Mouse (Mus musculus): ENCODE results near the gene Wdr66. TPM values are rescaled to one million over a fixed set of nuclear protein-coding genes. Genes with fewer than 3 reads are reported as not detected.

Gene Wdr66
- polyA plus RNA-seq, 1 experiment from 2014 or later, result 11.9 TPM

DNA sequence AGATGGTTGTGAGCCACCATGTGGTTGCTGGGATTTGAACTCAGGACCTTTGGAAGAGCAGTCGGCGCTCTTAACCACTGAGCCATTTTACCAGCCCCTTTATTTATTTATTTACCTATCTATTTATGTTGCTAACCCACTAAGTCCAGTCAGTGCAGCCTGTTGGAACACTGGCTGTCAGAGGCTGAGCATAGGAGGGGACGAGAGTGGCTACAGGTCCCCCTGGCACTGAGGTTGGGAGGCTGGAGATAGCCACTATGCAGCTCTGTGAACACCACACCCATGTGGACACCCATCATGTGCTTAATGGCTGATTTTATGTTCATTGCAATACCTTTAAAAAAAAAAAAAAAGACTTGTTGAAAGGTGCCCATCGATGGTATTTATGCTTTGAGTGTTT lies 27.3 kb downstream of the Wdr66 start:
- no peaks in the 10 kb centered on the region for H3K9me3 ChIP-seq (ENCODE audit: control insufficient read depth, low read length)
- no peak overlapping the region for H3K4me3 ChIP-seq (ENCODE audit: low read depth, low read length)
- DNase-seq (ENCODE audit: low spot score) (no peak), ATAC-seq (ENCODE audit: insufficient read depth, low FRiP score, low TSS enrichment) (no peak)
- no peak overlapping the region for H3K27ac ChIP-seq (ENCODE audit: low read depth, low read length)
- no peaks in the 10 kb centered on the region for H3K4me1 ChIP-seq (ENCODE audit: control insufficient read depth, insufficient read depth, low read length)
- H3K4me2 ChIP-seq (ENCODE audit: low read depth), result no peak overlapping the region
- no peak overlapping the region for H3K9ac ChIP-seq (ENCODE audit: low read length)
- H3K36me3 ChIP-seq (ENCODE audit: control insufficient read depth, insufficient read depth, low read length), result no peaks in the 10 kb centered on the region
- H3K27me3 ChIP-seq (ENCODE audit: control insufficient read depth, insufficient read depth, low read length), result no peaks in the 10 kb centered on the region
- 97% methylated on average over 4 of the region's 4 CpGs for WGBS

DNA sequence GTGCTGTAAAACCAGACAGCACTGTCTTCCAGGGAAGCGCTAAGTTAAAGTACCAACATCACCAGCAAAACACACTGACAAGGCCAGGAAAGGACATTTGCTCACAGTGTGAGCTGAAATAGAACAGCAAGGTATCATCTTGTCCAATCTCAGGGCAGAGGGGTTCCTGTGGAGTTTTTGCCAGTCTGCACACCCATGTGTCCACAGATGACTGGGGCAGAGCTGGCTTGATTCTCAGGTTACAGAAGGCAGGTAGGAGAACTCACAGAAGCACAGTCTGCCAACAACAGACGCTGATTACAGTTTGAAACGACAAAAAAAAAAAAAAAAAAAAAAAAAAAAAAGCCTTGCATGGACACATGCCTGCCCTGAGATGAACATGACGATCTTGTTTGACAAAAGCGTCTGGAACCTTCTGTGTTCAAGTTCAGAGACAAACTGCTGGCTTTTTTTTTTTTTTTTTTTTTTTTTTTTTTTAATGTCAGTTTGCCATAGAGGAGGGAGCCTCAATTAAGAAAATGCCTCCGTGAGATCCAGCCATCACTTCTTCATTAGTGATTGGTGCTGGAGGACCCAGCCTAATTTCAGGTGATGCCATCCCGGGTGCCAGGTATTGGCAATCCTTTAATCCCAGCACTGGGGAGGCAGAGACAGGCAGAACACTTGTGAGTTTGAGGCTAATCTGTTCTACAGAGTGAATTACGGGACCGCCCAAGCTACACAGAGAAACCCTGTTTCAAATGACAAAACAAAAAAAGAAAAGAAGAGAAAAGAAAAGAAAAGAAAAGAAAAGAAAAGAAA lies 29.6 kb downstream of the Wdr66 start:
- Histone ChIP-seq H3K36me3 (ENCODE audit: control insufficient read depth, insufficient read depth, low read length) (no peaks in the 10 kb centered on the region), H3K4me3 (ENCODE audit: low read depth, low read length) (no peak overlapping the region), H3K4me1 (ENCODE audit: control insufficient read depth, insufficient read depth, low read length) (no peaks in the 10 kb centered on the region), H3K27me3 (ENCODE audit: control insufficient read depth, insufficient read depth, low read length) (no peaks in the 10 kb centered on the region), H3K9me3 (ENCODE audit: control insufficient read depth, low read length) (no peaks in the 10 kb centered on the region), H3K9ac (ENCODE audit: low read length) (no peak overlapping the region), H3K4me2 (ENCODE audit: low read depth) (no peak overlapping the region), H3K27ac (ENCODE audit: low read depth, low read length) (no peak overlapping the region)
- ATAC-seq (ENCODE audit: insufficient read depth, low FRiP score, low TSS enrichment), result no peak
- DNase-seq (ENCODE audit: low spot score), result no peak
- 77% methylated on average over 9 of the region's 9 CpGs for WGBS

DNA sequence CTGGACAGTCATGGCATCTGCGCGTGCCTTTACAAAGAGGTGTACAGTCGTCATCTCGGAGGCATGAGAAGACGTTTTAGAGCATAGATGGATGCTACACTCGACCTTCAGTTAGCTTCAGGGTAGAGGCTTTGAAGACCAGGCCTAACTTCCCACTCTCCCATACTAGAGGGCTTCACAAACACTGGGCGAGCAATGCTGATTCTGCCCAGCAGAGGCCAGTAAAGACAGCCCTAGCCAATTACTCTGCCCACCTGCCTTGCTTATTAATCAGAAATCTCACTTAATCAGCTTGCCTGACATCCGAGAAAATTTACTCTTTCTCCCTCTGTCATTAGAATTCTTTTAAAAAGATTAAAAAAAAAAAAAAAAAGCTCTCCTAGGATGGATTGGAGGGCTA lies 33.3 kb downstream of the Wdr66 start:
- DNase-seq (ENCODE audit: low spot score) (no peak), ATAC-seq (ENCODE audit: insufficient read depth, low FRiP score, low TSS enrichment) (no peak)
- no peaks in the 10 kb centered on the region for H3K4me1 ChIP-seq (ENCODE audit: control insufficient read depth, insufficient read depth, low read length)
- H3K9me3 ChIP-seq (ENCODE audit: control insufficient read depth, low read length), result no peaks in the 10 kb centered on the region
- no peak overlapping the region for H3K27ac ChIP-seq (ENCODE audit: low read depth, low read length)
- no peak overlapping the region for H3K4me2 ChIP-seq (ENCODE audit: low read depth)
- H3K4me3 ChIP-seq (ENCODE audit: low read depth, low read length), result no peak overlapping the region
- H3K27me3 ChIP-seq (ENCODE audit: control insufficient read depth, insufficient read depth, low read length), result no peaks in the 10 kb centered on the region
- whole genome bisulfite sequencing, result 46% methylated on average over 8 of the region's 8 CpGs
- H3K9ac ChIP-seq (ENCODE audit: low read length), result no peak overlapping the region
- no peaks in the 10 kb centered on the region for H3K36me3 ChIP-seq (ENCODE audit: control insufficient read depth, insufficient read depth, low read length)

DNA sequence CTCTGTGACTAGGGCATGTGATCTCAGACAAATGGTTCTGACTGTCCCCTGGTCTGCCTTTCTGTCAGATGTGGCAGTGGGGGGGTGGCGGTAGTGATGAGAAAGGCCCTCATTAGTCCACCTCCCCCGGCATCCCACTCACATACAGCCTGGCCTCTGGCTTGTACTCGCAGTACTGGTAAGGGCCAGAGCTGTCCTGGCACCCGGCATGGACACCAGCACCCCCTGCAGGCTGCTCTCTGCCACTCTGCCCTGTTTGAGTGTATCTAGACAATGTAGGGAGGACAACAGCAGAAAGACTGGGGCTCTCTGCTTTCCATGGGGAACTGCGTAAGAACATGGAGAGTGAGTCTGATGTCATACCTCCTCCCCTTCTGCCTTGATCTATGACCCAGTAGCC lies 36.2 kb downstream of the Wdr66 start:
- Histone ChIP-seq H3K4me2 (ENCODE audit: low read depth) (no peak overlapping the region), H3K36me3 (ENCODE audit: control insufficient read depth, insufficient read depth, low read length) (no peaks in the 10 kb centered on the region), H3K4me1 (ENCODE audit: control insufficient read depth, insufficient read depth, low read length) (no peaks in the 10 kb centered on the region), H3K27ac (ENCODE audit: low read depth, low read length) (no peak overlapping the region), H3K9ac (ENCODE audit: low read length) (no peak overlapping the region), H3K9me3 (ENCODE audit: control insufficient read depth, low read length) (no peaks in the 10 kb centered on the region), H3K4me3 (ENCODE audit: low read depth, low read length) (no peak overlapping the region), H3K27me3 (ENCODE audit: control insufficient read depth, insufficient read depth, low read length) (no peaks in the 10 kb centered on the region)
- ATAC-seq (ENCODE audit: insufficient read depth, low FRiP score, low TSS enrichment) (no peak), DNase-seq (ENCODE audit: low spot score) (no peak)
- 78% methylated on average over 5 of the region's 5 CpGs for WGBS

- Histone ChIP-seq H3K27me3 (ENCODE audit: control insufficient read depth, insufficient read depth, low read length) (no peaks in the 10 kb centered on the region), H3K27ac (ENCODE audit: low read depth, low read length) (no peak overlapping the region), H3K36me3 (ENCODE audit: control insufficient read depth, insufficient read depth, low read length) (no peaks in the 10 kb centered on the region), H3K4me1 (ENCODE audit: control insufficient read depth, insufficient read depth, low read length) (no peaks in the 10 kb centered on the region), H3K4me2 (ENCODE audit: low read depth) (no peak overlapping the region), H3K9ac (ENCODE audit: low read length) (no peak overlapping the region), H3K9me3 (ENCODE audit: control insufficient read depth, low read length) (no peaks in the 10 kb centered on the region), H3K4me3 (ENCODE audit: low read depth, low read length) (no peak overlapping the region)
- WGBS, result 91% methylated on average over 9 of the region's 9 CpGs
- ATAC-seq (ENCODE audit: insufficient read depth, low FRiP score, low TSS enrichment) (no peak), DNase-seq (ENCODE audit: low spot score) (no peak)
Measured at GRCm38 (mm10) chr5:123294653-123295052, 42.8 kb downstream of the Wdr66 start.

DNA sequence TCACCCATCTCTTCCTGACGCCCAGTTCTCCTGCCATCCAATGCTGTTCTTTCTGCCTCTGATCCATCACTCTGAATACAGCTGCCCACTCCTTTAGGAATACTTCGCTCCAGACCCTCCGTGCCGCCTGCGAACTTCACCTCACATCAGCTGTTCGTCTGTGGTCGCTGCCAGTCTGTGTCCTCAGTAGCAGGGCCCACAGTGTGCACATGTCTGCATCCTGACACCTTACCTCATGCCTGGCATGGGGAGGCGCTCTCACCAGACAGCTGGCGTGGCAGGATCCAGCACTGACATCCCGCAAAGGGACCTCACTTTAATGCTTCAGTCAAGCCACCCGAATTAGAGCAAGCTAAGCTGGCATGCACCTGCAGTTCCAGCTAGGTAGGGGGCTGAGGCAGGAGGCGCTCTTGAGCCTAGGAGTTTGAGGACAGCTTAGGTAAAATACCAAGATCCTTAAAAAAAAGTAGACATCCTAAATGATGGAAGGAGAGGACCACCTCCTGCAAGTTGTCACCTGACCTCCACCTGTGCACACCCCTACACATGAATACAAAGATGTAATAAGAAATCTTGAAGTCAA lies 44.4 kb downstream of the Wdr66 start:
- Histone ChIP-seq H3K27me3 (ENCODE audit: control insufficient read depth, insufficient read depth, low read length) (no peaks in the 10 kb centered on the region; the same call in 1 of the 2 replicates), H3K9me3 (ENCODE audit: control insufficient read depth, low read length) (no peaks in the 10 kb centered on the region), H3K4me1 (ENCODE audit: control insufficient read depth, insufficient read depth, low read length) (no peaks in the 10 kb centered on the region), H3K4me3 (ENCODE audit: low read depth, low read length) (no peak overlapping the region), H3K36me3 (ENCODE audit: control insufficient read depth, insufficient read depth, low read length) (no peaks in the 10 kb centered on the region), H3K27ac (ENCODE audit: low read depth, low read length) (no peak overlapping the region), H3K4me2 (ENCODE audit: low read depth) (no peak overlapping the region), H3K9ac (ENCODE audit: low read length) (no peak overlapping the region)
- no peak for ATAC-seq (ENCODE audit: insufficient read depth, low FRiP score, low TSS enrichment)
- DNase-seq (ENCODE audit: low spot score), result no peak
- WGBS, result 68% methylated on average over 12 of the region's 12 CpGs

DNA sequence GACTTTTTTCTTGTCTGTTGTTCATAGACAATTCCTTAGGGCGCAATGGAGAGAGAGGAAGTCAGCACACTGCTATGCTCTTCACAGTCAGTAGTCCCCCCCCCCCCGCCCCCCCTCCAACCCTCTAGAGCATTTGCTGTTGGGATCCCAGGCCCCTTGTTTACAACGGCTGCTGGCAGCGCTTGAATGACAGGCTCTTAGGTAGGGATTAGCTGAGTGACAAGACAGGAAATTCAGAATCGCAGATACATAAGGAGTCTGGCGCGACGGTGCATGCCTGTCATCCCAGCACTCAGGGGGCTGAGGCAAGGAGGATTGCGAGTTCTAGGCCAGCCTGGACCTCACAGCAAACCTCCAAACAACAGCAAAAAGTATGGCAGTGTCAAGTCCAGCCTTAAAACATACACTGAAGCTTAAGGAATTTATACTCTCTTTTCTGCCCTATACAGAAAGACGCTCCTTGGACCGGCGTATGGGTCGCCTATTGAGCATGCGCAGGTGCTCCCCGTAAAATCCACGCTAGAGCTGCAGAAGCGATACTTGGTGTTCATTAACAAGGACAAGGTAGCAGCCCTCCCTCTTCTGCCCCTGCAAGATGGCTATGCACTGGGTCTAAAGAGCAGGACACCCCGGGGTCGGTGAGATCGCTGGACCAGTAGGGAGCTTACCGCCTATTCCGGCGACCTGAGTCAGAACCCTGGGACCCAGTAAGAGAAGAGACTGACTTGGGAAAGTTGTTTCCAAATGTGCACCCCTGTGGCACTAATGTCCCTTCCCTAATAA lies 45.3 kb downstream of the Wdr66 start:
- Histone ChIP-seq H3K4me3 (ENCODE audit: low read depth, low read length) (no peak overlapping the region), H3K36me3 (ENCODE audit: control insufficient read depth, insufficient read depth, low read length) (no peaks in the 10 kb centered on the region), H3K4me2 (ENCODE audit: low read depth) (no peak overlapping the region), H3K9me3 (ENCODE audit: control insufficient read depth, low read length) (no peaks in the 10 kb centered on the region), H3K9ac (ENCODE audit: low read length) (no peak overlapping the region), H3K27ac (ENCODE audit: low read depth, low read length) (no peak overlapping the region), H3K4me1 (ENCODE audit: control insufficient read depth, insufficient read depth, low read length) (peaks cover 4% of the 10 kb centered on the region; the same call in 1 of the 2 replicates), H3K27me3 (ENCODE audit: control insufficient read depth, insufficient read depth, low read length) (no peaks in the 10 kb centered on the region; the same call in 1 of the 2 replicates)
- WGBS, result 69% methylated on average over 23 of the region's 23 CpGs
- DNase-seq (ENCODE audit: low spot score), result no peak
- ATAC-seq (ENCODE audit: insufficient read depth, low FRiP score, low TSS enrichment), result no peak

GRCm38 (mm10) chr5:123297830-123298229 lies 45.9 kb downstream of the Wdr66 start:
- WGBS, result 79% methylated on average over 7 of the region's 7 CpGs
- Histone ChIP-seq H3K36me3 (ENCODE audit: control insufficient read depth, insufficient read depth, low read length) (no peaks in the 10 kb centered on the region), H3K27ac (ENCODE audit: low read depth, low read length) (no peak overlapping the region), H3K4me1 (ENCODE audit: control insufficient read depth, insufficient read depth, low read length) (peaks cover 7% of the 10 kb centered on the region; the same call in 1 of the 2 replicates), H3K4me3 (ENCODE audit: low read depth, low read length) (no peak overlapping the region), H3K9me3 (ENCODE audit: control insufficient read depth, low read length) (no peaks in the 10 kb centered on the region), H3K4me2 (ENCODE audit: low read depth) (no peak overlapping the region), H3K27me3 (ENCODE audit: control insufficient read depth, insufficient read depth, low read length) (no peaks in the 10 kb centered on the region; the same call in 1 of the 2 replicates), H3K9ac (ENCODE audit: low read length) (no peak overlapping the region)
- DNase-seq (ENCODE audit: low spot score) (no peak), ATAC-seq (ENCODE audit: insufficient read depth, low FRiP score, low TSS enrichment) (no peak)

Data from neural tube, embryonic 11.5 days (tissue).